8 mouse cellular contexts compared by ENCODE assay signal in genomic region chr4:132756974-132757373, GRCm38 (mm10). TPM values are rescaled to one million over a fixed set of nuclear protein-coding genes. Genes with fewer than 3 reads are reported as not detected.
DNase-seq lines count a peak whose midpoint lies in the region; ATAC-seq lines count a peak whose summit lies in the region.

Smpdl3b (minus strand) TSS chr4:132757252.

- H3K36me3 ChIP-seq in hindbrain, embryonic 13.5 days = no peaks in the 10 kb centered on the region

- no peaks in the 10 kb centered on the region for H3K9me3 ChIP-seq in hindbrain, embryonic 13.5 days

- peak within 1 kb of the TSS; percentile 72 for H3K4me2 ChIP-seq in hindbrain, embryonic 13.5 days

- WGBS in hindbrain, embryonic 13.5 days = under 1% methylated on average over 22 of the region's 22 CpGs

- peak within 1 kb of the TSS; percentile 61 for H3K9ac ChIP-seq in hindbrain, embryonic 13.5 days

- peak within 1 kb of the TSS; percentile 40 for H3K4me3 ChIP-seq in hindbrain, embryonic 13.5 days

- peaks cover 11% of the 10 kb centered on the region for H3K4me1 ChIP-seq in hindbrain, embryonic 13.5 days (replicated peaks)

- no peak within 1 kb of the TSS for H3K27ac ChIP-seq in hindbrain, embryonic 13.5 days

- peaks cover 33% of the 10 kb centered on the region for H3K27me3 ChIP-seq in hindbrain, embryonic 13.5 days

- ATAC-seq in hindbrain, embryonic 13.5 days (ENCODE audit: low FRiP score) = peak; percentile 52; the same call in 1 of the 2 replicates
- no peak for ATAC-seq in erythroid progenitor cell, adult 5-6 weeks (replicated peaks; ENCODE audit: low FRiP score, poor library complexity, severe bottlenecking)

- DNase-seq in NIH3T3 (ENCODE audit: low read depth) = peak; percentile 32
- DNase-seq in cerebellum, postnatal 25 days = peak; percentile 43 to 62
- DNase-seq in frontal cortex, postnatal 36 days (ENCODE audit: low spot score in 2 of 2) = peak; percentile 71 to 80
- DNase-seq in layer of hippocampus, postnatal 25 days (ENCODE audit: extremely low spot score in 1 of 2, low spot score in 1 of 2) = peak; percentile 49 to 58
- peak; percentile 76 for DNase-seq in lung, postnatal 14 days
- DNase-seq in ovary, postnatal 36 days (ENCODE audit: low spot score) = peak; percentile 81

RNA-seq across cellular contexts. Expression of gene Smpdl3b, which starts in this region (rescaled TPM):
- polyA plus RNA-seq in hindbrain, embryonic 13.5 days (2015; fragmentation: Nextera tagmentation; extraction: Ambion mirVana) = 0.71 and 0.82 TPM in 2 replicates
- total RNA-seq in layer of hippocampus, postnatal 25 days (2021) = 1 to 10 TPM; 2.8 to 3.0 TPM
- total RNA-seq in erythroid progenitor cell, adult 5-6 weeks (2015; ENCODE audit: low replicate concordance) = 2.5 TPM in 1 of 2 replicates, not detected in the other
- total RNA-seq in erythroid progenitor cell, adult 5-6 weeks (2017; ENCODE audit: low replicate concordance) = not detected in 2 replicates

Comparison
In these comparisons a context has a peak if more than half of its experiments do, and no peak if none do; other contexts are left out.
1. Peak in ATAC-seq, H3K4me3 ChIP-seq, H3K9ac ChIP-seq and H3K4me2 ChIP-seq in hindbrain, embryonic 13.5 days; RNA of the gene not detected or under 1 TPM.